8 mouse cellular contexts compared by ENCODE assay signal in genomic region chr14:19751025-19751771, GRCm38 (mm10). TPM values are rescaled to one million over a fixed set of nuclear protein-coding genes. Genes with fewer than 3 reads are reported as not detected.
DNase-seq lines count a peak whose midpoint lies in the region; ATAC-seq and TF ChIP-seq lines count a peak whose summit lies in the region.

Nid2 (plus strand) TSS chr14:19751265.

- peaks cover 16% of the 10 kb centered on the region for H3K36me3 ChIP-seq in forebrain, embryonic 10.5 days (replicated peaks)
- H3K36me3 ChIP-seq in heart, embryonic 14.5 days (ENCODE audit: control insufficient read depth, insufficient read depth, low read length): peaks cover 17% of the 10 kb centered on the region
- H3K36me3 ChIP-seq in kidney, postnatal 0 days (ENCODE audit: insufficient read depth, low read length): no peaks in the 10 kb centered on the region
- H3K36me3 ChIP-seq in liver, embryonic 13.5 days: no peaks in the 10 kb centered on the region
- H3K36me3 ChIP-seq in stomach, embryonic 14.5 days (ENCODE audit: control insufficient read depth, insufficient read depth, low read length): no peaks in the 10 kb centered on the region; the same call in 1 of the 2 replicates

- H3K27me3 ChIP-seq in forebrain, embryonic 10.5 days (ENCODE audit: poor library complexity, severe bottlenecking): peaks cover 32% of the 10 kb centered on the region
- no peaks in the 10 kb centered on the region for H3K27me3 ChIP-seq in heart, embryonic 14.5 days (ENCODE audit: control insufficient read depth, insufficient read depth, low read length)
- no peaks in the 10 kb centered on the region for H3K27me3 ChIP-seq in kidney, postnatal 0 days (ENCODE audit: insufficient read depth, low read length)
- H3K27me3 ChIP-seq in liver, embryonic 13.5 days: peaks cover 45% of the 10 kb centered on the region
- no peaks in the 10 kb centered on the region for H3K27me3 ChIP-seq in stomach, embryonic 14.5 days (ENCODE audit: control insufficient read depth, insufficient read depth, low read length)

- H3K4me1 ChIP-seq in forebrain, embryonic 10.5 days: peaks cover 45% of the 10 kb centered on the region
- peaks cover 4 to 38% of the 10 kb centered on the region in 2 experiments for H3K4me1 ChIP-seq in heart, embryonic 14.5 days (ENCODE audit: control insufficient read depth in 2 of 2, insufficient read depth in 2 of 2, low read length in 2 of 2)
- peaks cover 23% of the 10 kb centered on the region for H3K4me1 ChIP-seq in kidney, postnatal 0 days (replicated peaks; ENCODE audit: insufficient read depth, low read length)
- peaks cover 20% of the 10 kb centered on the region for H3K4me1 ChIP-seq in liver, embryonic 13.5 days (replicated peaks)
- H3K4me1 ChIP-seq in stomach, embryonic 14.5 days (ENCODE audit: control insufficient read depth, insufficient read depth, low read length): peaks cover 17% of the 10 kb centered on the region; the same call in 1 of the 2 replicates

- TF ChIP-seq CTCF in kidney, postnatal 0 days (IDR thresholded peaks at IDR 0.05; ENCODE audit: low read depth): 0 out of 2 replicates have a peak, but pooled peaks have one; percentile 4

- peak within 1 kb of the TSS; percentile 88 for H3K4me2 ChIP-seq in heart, embryonic 14.5 days (ENCODE audit: low read length)
- peak within 1 kb of the TSS; percentile 90 for H3K4me2 ChIP-seq in kidney, postnatal 0 days (ENCODE audit: low read length)
- H3K4me2 ChIP-seq in liver, embryonic 13.5 days: peak within 1 kb of the TSS; percentile 77
- peak within 1 kb of the TSS; percentile 85 for H3K4me2 ChIP-seq in stomach, embryonic 14.5 days (replicated peaks; ENCODE audit: low read depth, low read length)

- peak within 1 kb of the TSS; percentile 79 for H3K9ac ChIP-seq in heart, embryonic 14.5 days (ENCODE audit: low read length)
- peak within 1 kb of the TSS; percentile 67; the same call in 1 of the 2 replicates for H3K9ac ChIP-seq in kidney, postnatal 0 days (ENCODE audit: low read depth, low read length)
- H3K9ac ChIP-seq in liver, embryonic 13.5 days: peak within 1 kb of the TSS; percentile 58
- H3K9ac ChIP-seq in stomach, embryonic 14.5 days (replicated peaks; ENCODE audit: low read depth, low read length): peak within 1 kb of the TSS; percentile 36

- no peaks in the 10 kb centered on the region for H3K9me3 ChIP-seq in forebrain, embryonic 10.5 days
- no peaks in the 10 kb centered on the region for H3K9me3 ChIP-seq in heart, embryonic 14.5 days (ENCODE audit: control insufficient read depth, low read length)
- no peaks in the 10 kb centered on the region for H3K9me3 ChIP-seq in kidney, postnatal 0 days (replicated peaks; ENCODE audit: low read length)
- H3K9me3 ChIP-seq in liver, embryonic 13.5 days (replicated peaks): no peaks in the 10 kb centered on the region
- no peaks in the 10 kb centered on the region for H3K9me3 ChIP-seq in stomach, embryonic 14.5 days (ENCODE audit: control insufficient read depth, low read depth, low read length)

- ATAC-seq in heart, embryonic 14.5 days (ENCODE audit: insufficient number of reproducible peaks, insufficient read depth, low FRiP score, low read depth): peak; percentile 93
- peak; percentile 95 for ATAC-seq in kidney, postnatal 0 days (replicated peaks; ENCODE audit: low FRiP score, low read depth)
- peak; percentile 89 for ATAC-seq in liver, embryonic 13.5 days (ENCODE audit: low read depth)
- peak; percentile 97 for ATAC-seq in stomach, embryonic 14.5 days (ENCODE audit: insufficient number of reproducible peaks, insufficient read depth, low FRiP score, low read depth)

- WGBS in forebrain, embryonic 10.5 days: under 1% methylated on average over 45 of the region's 45 CpGs
- WGBS in heart, embryonic 14.5 days: under 1% methylated on average over 45 of the region's 45 CpGs
- WGBS in kidney, postnatal 0 days: under 1% methylated on average over 45 of the region's 45 CpGs
- WGBS in liver, embryonic 13.5 days (ENCODE audit: insufficient replicate concordance): under 1% methylated on average over 45 of the region's 45 CpGs
- under 1% methylated on average over 45 of the region's 45 CpGs for WGBS in stomach, embryonic 14.5 days

- peak within 1 kb of the TSS; percentile 66 for H3K4me3 ChIP-seq in forebrain, embryonic 10.5 days
- H3K4me3 ChIP-seq in heart, embryonic 14.5 days (ENCODE audit: control insufficient read depth in 1 of 2, insufficient read depth in 1 of 2, low read depth in 1 of 2, low read length in 2 of 2): peak within 1 kb of the TSS; percentile 64 to 80
- H3K4me3 ChIP-seq in kidney, postnatal 0 days (replicated peaks; ENCODE audit: low read depth, low read length): peak within 1 kb of the TSS; percentile 65
- H3K4me3 ChIP-seq in liver, embryonic 13.5 days (replicated peaks): peak within 1 kb of the TSS; percentile 60
- peak within 1 kb of the TSS; percentile 61 for H3K4me3 ChIP-seq in stomach, embryonic 14.5 days (ENCODE audit: low read depth, low read length)

- peak within 1 kb of the TSS; percentile 91 for H3K27ac ChIP-seq in forebrain, embryonic 10.5 days
- H3K27ac ChIP-seq in heart, embryonic 14.5 days (replicated peaks in 1 of 2; ENCODE audit: control insufficient read depth in 1 of 2, insufficient read depth in 1 of 2, low read depth in 2 of 2, low read length in 2 of 2): peak within 1 kb of the TSS; percentile 80 to 82
- H3K27ac ChIP-seq in kidney, postnatal 0 days: peak within 1 kb of the TSS; percentile 85
- H3K27ac ChIP-seq in liver, embryonic 13.5 days: no peak within 1 kb of the TSS
- H3K27ac ChIP-seq in stomach, embryonic 14.5 days (ENCODE audit: low read length): peak within 1 kb of the TSS; percentile 81; the same call in 1 of the 2 replicates

- peak; percentile 3 for DNase-seq in cerebellum, adult 11 months
- DNase-seq in cerebellum, adult 11-12 months: no peak
- DNase-seq in forebrain, embryonic 10.5 days (ENCODE audit: extremely low spot score, low spot score): peak; percentile 95
- DNase-seq in kidney, postnatal 0 days (ENCODE audit: low spot score): peak; percentile 97
- peak; percentile 41 for DNase-seq in liver, embryonic 13.5 days
- DNase-seq in natural killer cell, adult 2 months (ENCODE audit: low spot score in 2 of 2): peak; percentile 47 to 51

RNA-seq across cellular contexts. Expression of gene Nid2, which starts in this region (rescaled TPM):
- polyA plus RNA-seq in forebrain, embryonic 10.5 days (2016; fragmentation: Nextera tagmentation; extraction: Ambion mirVana): 50.2 and 55.6 TPM in 2 replicates
- polyA plus RNA-seq in heart, embryonic 14.5 days (2014; fragmentation: Nextera tagmentation; extraction: Ambion mirVana): 90.2 and 106 TPM in 2 replicates
- polyA plus RNA-seq in kidney, postnatal 0 days (2015; fragmentation: Nextera tagmentation; extraction: Ambion mirVana): 65.3 and 71.0 TPM in 2 replicates
- 13.9 and 16.5 TPM in 2 replicates for polyA plus RNA-seq in liver, embryonic 13.5 days (2015; fragmentation: Nextera tagmentation; extraction: Ambion mirVana)
- 81.2 and 90.5 TPM in 2 replicates for polyA plus RNA-seq in stomach, embryonic 14.5 days (2014; fragmentation: Nextera tagmentation; extraction: Ambion mirVana)
